Mouse (Mus musculus) hindbrain, embryonic 11.5 days (tissue): Measurements from ENCODE around the gene Mif. TPM values are rescaled to one million over a fixed set of nuclear protein-coding genes. Genes with fewer than 3 reads are reported as not detected.

Experiments
- ATAC-seq: fragments of 200-750 bp; cut with Nextera tagmentation; 2 replicates; pipeline ENCODE4 v1.8.0; 2017; ENCODE audit warnings: mild to moderate bottlenecking, moderate TSS enrichment, moderate library complexity; ENCODE audit not compliant: low FRiP score
- DNase-seq: peaks from one replicate; pipeline ENCODE4 v3.0.0-alpha.2; 2015; ENCODE audit warnings: low spot score
- H3K27ac ChIP-seq: fragments of 300-500 bp; sonication (generic); 2 replicates; pipeline ENCODE4 v1.5.1; 2014; ENCODE audit warnings: mild to moderate bottlenecking, low read depth, low read length
- H3K27me3 ChIP-seq: fragments of 300-500 bp; sonication (generic); 2 replicates; pipeline ENCODE4 v1.6.1; 2014; ENCODE audit warnings: mild to moderate bottlenecking, low read length, moderate library complexity, mixed read lengths; ENCODE audit not compliant: control insufficient read depth, insufficient read depth
- H3K36me3 ChIP-seq: fragments of 300-500 bp; sonication (generic); 2 replicates; pipeline ENCODE4 v1.6.1; 2014; ENCODE audit warnings: mild to moderate bottlenecking, low read length, moderate library complexity, mixed read lengths; ENCODE audit not compliant: control insufficient read depth, insufficient read depth
- H3K4me1 ChIP-seq: fragments of 300-500 bp; sonication (generic); replicated peaks from 2 replicates; pipeline ENCODE4 v1.6.1; 2014; ENCODE audit warnings: low read length, mixed read lengths; ENCODE audit not compliant: control insufficient read depth, insufficient read depth
- H3K4me2 ChIP-seq: fragments of 300-500 bp; sonication (generic); replicated peaks from 2 replicates; pipeline ENCODE4 v1.6.1; 2014; ENCODE audit warnings: mild to moderate bottlenecking, low read depth, low read length
- H3K4me3 ChIP-seq: fragments of 300-500 bp; sonication (generic); 2 replicates; pipeline ENCODE4 v1.5.1; 2014; ENCODE audit warnings: low read depth, low read length
- H3K9ac ChIP-seq: fragments of 300-500 bp; sonication (generic); 2 replicates; pipeline ENCODE4 v1.6.1; 2014; ENCODE audit warnings: low read depth, low read length
- H3K9me3 ChIP-seq: fragments of 300-500 bp; sonication (generic); 2 replicates; pipeline ENCODE4 v1.6.1; 2016; ENCODE audit warnings: low read length; ENCODE audit not compliant: control insufficient read depth
- WGBS: fragments of 180-500 bp; shearing (Covaris S2); extraction: QIAGEN DNeasy Blood & Tissue Kit; methylation state at CpG from one replicate; pipeline ENCODE4 v1.1.7; 2014; 5-methylcytosine and 5-hydroxymethylcytosine counted together
- polyA plus RNA-seq: library from polyadenylated mRNA; unstranded; fragments of >200 nt; fragmentation: Nextera tagmentation; extraction: Ambion mirVana; gene quantifications from 2 replicates; pipeline ENCODE4 v1.2.1, GENCODE M21; 2014

Mif gene
- polyA plus RNA-seq, 1 experiment from 2014 or later = 1,947 TPM

DNA sequence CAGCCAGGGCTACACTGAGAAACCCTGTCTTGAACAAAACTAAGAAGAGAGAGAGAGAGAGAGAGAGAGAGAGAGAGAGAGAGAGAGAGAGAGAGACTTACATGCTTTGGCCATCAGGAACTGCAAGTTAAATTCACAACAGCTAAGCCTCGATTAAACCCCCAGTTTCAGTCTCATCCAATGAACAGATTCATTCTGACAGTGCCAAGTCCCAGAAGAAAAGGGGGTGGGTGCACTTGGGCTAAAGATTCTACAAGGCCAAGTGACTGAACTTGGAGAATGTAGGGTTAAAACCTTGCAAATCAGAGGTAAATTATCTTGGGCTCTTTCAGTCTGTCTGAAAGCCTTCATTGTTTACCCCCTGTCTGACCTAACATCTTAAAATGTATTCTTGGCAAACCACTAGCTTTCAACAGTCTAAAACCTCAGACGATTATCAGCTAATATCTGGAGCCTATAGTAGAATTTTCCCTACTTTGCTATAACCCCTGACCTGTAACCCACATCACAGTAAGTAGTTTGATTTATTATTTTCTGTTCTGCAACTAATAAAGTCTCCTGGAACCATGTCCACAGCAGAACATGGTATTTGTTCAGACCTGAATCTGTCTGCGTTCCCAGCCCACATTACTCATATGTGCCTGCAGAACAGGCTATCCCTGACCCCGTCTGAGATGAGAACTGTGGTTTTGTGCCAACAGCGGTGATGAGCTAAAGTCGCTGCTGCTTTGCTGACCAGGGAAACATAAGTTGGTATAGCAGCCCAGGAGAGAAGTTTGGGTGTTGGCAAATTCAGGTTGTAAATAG lies 20.9 kb upstream of the Mif start:
- H3K4me2 ChIP-seq = no peak overlapping the region
- H3K27me3 ChIP-seq = no peaks in the 10 kb centered on the region
- H3K27ac ChIP-seq = peak overlapping the region; percentile 58; the same call in 1 of the 2 replicates
- H3K36me3 ChIP-seq = no peaks in the 10 kb centered on the region
- WGBS = 63% methylated on average over 6 of the region's 6 CpGs
- H3K9me3 ChIP-seq = no peaks in the 10 kb centered on the region
- 0 out of 2 replicates have a peak, but pooled peaks cover 2% of the 10 kb centered on the region for H3K4me1 ChIP-seq
- ATAC-seq (no peak), DNase-seq (no peak)
- no peak overlapping the region for H3K9ac ChIP-seq
- no peak overlapping the region for H3K4me3 ChIP-seq

- H3K9ac ChIP-seq = no peak overlapping the region
- H3K4me2 ChIP-seq = no peak overlapping the region
- H3K27me3 ChIP-seq = no peaks in the 10 kb centered on the region
- 0 out of 2 replicates have a peak, but pooled peaks cover 2% of the 10 kb centered on the region for H3K4me1 ChIP-seq
- ATAC-seq (no peak), DNase-seq (no peak)
- no peaks in the 10 kb centered on the region for H3K9me3 ChIP-seq
- H3K36me3 ChIP-seq = no peaks in the 10 kb centered on the region
- 93% methylated on average over 10 of the region's 10 CpGs for WGBS
- no peak overlapping the region for H3K27ac ChIP-seq
- H3K4me3 ChIP-seq = no peak overlapping the region
These were observed 20.3 kb upstream of the Mif start for GRCm38 (mm10) chr10:75880351-75880750.

GRCm38 (mm10) chr10:75878836-75879235 lies 18.8 kb upstream of the Mif start:
- H3K9me3 ChIP-seq = no peaks in the 10 kb centered on the region
- 95% methylated on average over 3 of the region's 3 CpGs for WGBS
- no peak overlapping the region for H3K27ac ChIP-seq
- H3K36me3 ChIP-seq = no peaks in the 10 kb centered on the region
- H3K27me3 ChIP-seq = no peaks in the 10 kb centered on the region
- H3K4me3 ChIP-seq = no peak overlapping the region
- no peak overlapping the region for H3K4me2 ChIP-seq
- ATAC-seq (no peak), DNase-seq (no peak)
- 0 out of 2 replicates have a peak, but pooled peaks cover 2% of the 10 kb centered on the region for H3K4me1 ChIP-seq
- no peak overlapping the region for H3K9ac ChIP-seq

- WGBS = 17% methylated on average over 10 of the region's 10 CpGs
- DNase-seq = peak; percentile 47
- Histone ChIP-seq H3K27ac (peak overlapping the region; percentile 86), H3K4me2 (peak overlapping the region; percentile 50), H3K9ac (peak overlapping the region; percentile 47), H3K4me3 (peak overlapping the region; percentile 4), H3K36me3 (no peaks in the 10 kb centered on the region), H3K9me3 (no peaks in the 10 kb centered on the region), H3K27me3 (no peaks in the 10 kb centered on the region), H3K4me1 (peaks cover 6% of the 10 kb centered on the region)
- ATAC-seq = peak; percentile 14; the same call in 1 of the 2 replicates
These were observed 13.6 kb upstream of the Mif start for GRCm38 (mm10) chr10:75873543-75874170.

DNA sequence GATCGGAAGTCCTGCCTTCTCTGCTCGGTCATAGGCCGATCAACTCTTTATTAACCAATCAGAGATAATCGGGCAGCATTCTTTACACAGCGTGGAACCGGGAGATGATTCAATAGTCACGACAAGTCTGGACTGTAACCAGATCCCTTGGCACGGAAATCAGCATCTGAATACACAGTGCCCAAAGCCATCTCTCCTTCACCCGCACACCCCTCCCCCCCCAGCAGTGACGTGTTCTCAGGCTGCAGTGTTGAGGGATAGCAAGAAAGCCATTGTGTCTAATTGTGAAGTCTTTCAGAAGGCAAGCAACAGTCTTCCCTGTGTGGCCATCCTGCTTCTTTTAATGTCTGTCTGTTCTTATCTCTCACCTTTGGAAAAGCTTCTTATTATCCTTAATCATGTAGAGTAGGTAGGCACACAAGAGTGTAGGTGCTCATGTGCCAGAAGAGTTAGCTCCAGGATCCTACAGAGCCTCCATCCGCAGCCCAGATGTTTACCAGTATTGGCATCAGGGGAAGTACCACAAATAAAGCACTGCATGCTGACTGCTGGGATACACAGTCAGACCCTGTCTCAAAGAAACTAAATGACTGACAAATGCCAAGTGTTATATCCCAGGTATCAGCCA lies 13.0 kb upstream of the Mif start:
- WGBS = 2% methylated on average over 11 of the region's 11 CpGs
- Histone ChIP-seq H3K9ac (peak overlapping the region; percentile 59), H3K4me1 (peaks cover 6% of the 10 kb centered on the region), H3K27me3 (no peaks in the 10 kb centered on the region), H3K27ac (peak overlapping the region; percentile 86), H3K4me3 (peak overlapping the region; percentile 4), H3K4me2 (peak overlapping the region; percentile 50), H3K36me3 (no peaks in the 10 kb centered on the region), H3K9me3 (no peaks in the 10 kb centered on the region)
- ATAC-seq = peak; percentile 99
- peak; percentile 89 for DNase-seq

- Histone ChIP-seq H3K36me3 (no peaks in the 10 kb centered on the region), H3K9ac (peak overlapping the region; percentile 59), H3K9me3 (no peaks in the 10 kb centered on the region), H3K4me3 (peak overlapping the region; percentile 4), H3K4me2 (peak overlapping the region; percentile 50), H3K27me3 (no peaks in the 10 kb centered on the region), H3K4me1 (peaks cover 6% of the 10 kb centered on the region), H3K27ac (peak overlapping the region; percentile 63; the same call in 1 of the 2 replicates)
- WGBS = 41% methylated on average over 10 of the region's 10 CpGs
- ATAC-seq (no peak; the same call in 1 of the 2 replicates), DNase-seq (no peak)
These were observed 12.2 kb upstream of the Mif start for GRCm38 (mm10) chr10:75872025-75872914.

DNA sequence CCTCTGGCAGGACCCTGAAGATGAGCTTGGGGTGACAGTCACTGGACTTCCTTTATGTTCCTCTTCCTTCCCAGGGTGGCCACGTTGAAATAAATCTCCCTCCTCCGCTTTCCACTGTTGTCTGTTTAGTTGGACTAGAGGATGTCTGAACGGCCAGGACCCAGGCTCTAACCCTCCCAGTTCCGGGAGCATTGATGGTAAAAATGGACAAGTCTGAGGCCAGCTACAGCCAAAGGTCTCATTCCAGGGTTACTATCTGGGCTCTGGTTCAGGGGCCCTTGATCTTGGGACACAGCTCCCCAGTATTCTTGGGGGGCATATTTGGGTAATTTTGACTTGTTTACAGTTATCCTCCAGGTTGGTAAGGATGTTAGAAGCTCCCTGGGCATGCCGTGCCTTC lies 1.5 kb upstream of the Mif start:
- WGBS = 65% methylated on average over 5 of the region's 5 CpGs
- Histone ChIP-seq H3K4me1 (peaks cover 4% of the 10 kb centered on the region), H3K9me3 (no peaks in the 10 kb centered on the region), H3K4me3 (no peak overlapping the region), H3K27me3 (no peaks in the 10 kb centered on the region), H3K27ac (no peak overlapping the region), H3K4me2 (no peak overlapping the region), H3K36me3 (no peaks in the 10 kb centered on the region), H3K9ac (no peak overlapping the region)
- no peak for ATAC-seq
- no peak for DNase-seq

DNA sequence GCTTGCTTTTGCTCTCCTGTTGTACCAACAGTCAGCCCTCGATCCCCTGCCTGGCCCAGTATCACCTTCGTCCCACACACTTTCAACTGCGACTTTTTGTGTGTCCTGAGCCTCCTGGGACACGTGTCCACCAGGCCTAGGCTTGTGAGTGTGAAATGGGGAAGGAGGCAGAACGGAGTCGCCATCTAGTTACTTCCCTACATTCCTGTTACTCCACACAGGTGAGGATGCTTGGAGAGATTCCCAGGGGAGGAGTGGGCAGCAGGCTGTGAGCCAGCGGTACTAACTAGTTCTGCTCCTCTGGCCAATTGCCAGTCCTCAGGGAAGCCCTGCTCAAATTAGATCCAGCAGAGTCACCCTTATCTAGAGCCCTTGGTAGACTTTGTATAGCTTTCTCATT lies 706 bp upstream of the Mif start:
- H3K9me3 ChIP-seq = no peaks in the 10 kb centered on the region
- DNase-seq = peak; percentile 39
- H3K4me2 ChIP-seq = 0 out of 2 replicates have a peak overlapping the region, but pooled peaks have one; percentile 61
- no peak overlapping the region for H3K9ac ChIP-seq
- H3K27ac ChIP-seq = peak overlapping the region; percentile 7; the same call in 1 of the 2 replicates
- 19% methylated on average over 7 of the region's 7 CpGs for WGBS
- no peaks in the 10 kb centered on the region for H3K27me3 ChIP-seq
- H3K36me3 ChIP-seq = no peaks in the 10 kb centered on the region
- no peak overlapping the region for H3K4me3 ChIP-seq
- no peak for ATAC-seq
- H3K4me1 ChIP-seq = peaks cover 4% of the 10 kb centered on the region
